Comparison of ENCODE assay signal across 9 mouse cellular contexts in genomic region chr4:97673854-97674510, GRCm38 (mm10).
DNase-seq lines count a peak whose midpoint lies in the region; ATAC-seq lines count a peak whose summit lies in the region.
"Had no signal": no experiment of that assay in that cellular context is flagged by ENCODE, and none has a peak within 500 bp of the region (broad histone marks: within the 10 kb centered on the region; RNA-seq: fewer than 3 reads in every experiment).

No protein-coding gene starts in this region.

- peak; percentile 77 for ATAC-seq in common myeloid progenitor, adult 5-6 weeks (replicated peaks; ENCODE audit: low read depth, poor library complexity, severe bottlenecking)
- peak; percentile 78 to 83 for ATAC-seq in hematopoietic stem cell, adult 5-6 weeks (replicated peaks in 1 of 2; ENCODE audit: insufficient read depth in 1 of 2, low FRiP score in 2 of 2, low TSS enrichment in 1 of 2, low read depth in 1 of 2, poor library complexity in 2 of 2, severe bottlenecking in 2 of 2)

- DNase-seq in heart, adult 8-10 months (ENCODE audit: low spot score) = peak; percentile 41
- no peak for DNase-seq in heart, postnatal 25 days (ENCODE audit: low spot score)
- peak; percentile 5 for DNase-seq in 416B (ENCODE audit: low read depth)
- no peak for DNase-seq in urinary bladder, postnatal 14 days (ENCODE audit: low spot score)
- DNase-seq in right cerebral cortex, postnatal 25 days = no peak
- no peak for DNase-seq in gastrocnemius, postnatal 10 days
- DNase-seq: cerebellum, adult 11-12 months had no signal

- intact Hi-C loops in heart, postnatal 25 days (cut with DNase I) = loop anchor here (10.0 kb wide), 1 partner anchor 651 kb away; no protein-coding TSS in a partner anchor

Comparison
In these comparisons a context has a peak if more than half of its experiments do, and no peak if none do; other contexts are left out.
1. DNase-seq: peak in heart, adult 8-10 months (single experiment) and 416B (single experiment); none in heart, postnatal 25 days (single experiment), urinary bladder, postnatal 14 days (single experiment), right cerebral cortex, postnatal 25 days (single experiment) and gastrocnemius, postnatal 10 days (single experiment).